Mouse (Mus musculus) T-cell, adult 2 months (primary cell): Measurements from ENCODE around the gene Azi2.

ENCODE experiments used
- DNase-seq: peaks from one replicate; pipeline ENCODE4 v3.0.0; 2022; ENCODE audit warnings: low spot score

Azi2 gene

DNA sequence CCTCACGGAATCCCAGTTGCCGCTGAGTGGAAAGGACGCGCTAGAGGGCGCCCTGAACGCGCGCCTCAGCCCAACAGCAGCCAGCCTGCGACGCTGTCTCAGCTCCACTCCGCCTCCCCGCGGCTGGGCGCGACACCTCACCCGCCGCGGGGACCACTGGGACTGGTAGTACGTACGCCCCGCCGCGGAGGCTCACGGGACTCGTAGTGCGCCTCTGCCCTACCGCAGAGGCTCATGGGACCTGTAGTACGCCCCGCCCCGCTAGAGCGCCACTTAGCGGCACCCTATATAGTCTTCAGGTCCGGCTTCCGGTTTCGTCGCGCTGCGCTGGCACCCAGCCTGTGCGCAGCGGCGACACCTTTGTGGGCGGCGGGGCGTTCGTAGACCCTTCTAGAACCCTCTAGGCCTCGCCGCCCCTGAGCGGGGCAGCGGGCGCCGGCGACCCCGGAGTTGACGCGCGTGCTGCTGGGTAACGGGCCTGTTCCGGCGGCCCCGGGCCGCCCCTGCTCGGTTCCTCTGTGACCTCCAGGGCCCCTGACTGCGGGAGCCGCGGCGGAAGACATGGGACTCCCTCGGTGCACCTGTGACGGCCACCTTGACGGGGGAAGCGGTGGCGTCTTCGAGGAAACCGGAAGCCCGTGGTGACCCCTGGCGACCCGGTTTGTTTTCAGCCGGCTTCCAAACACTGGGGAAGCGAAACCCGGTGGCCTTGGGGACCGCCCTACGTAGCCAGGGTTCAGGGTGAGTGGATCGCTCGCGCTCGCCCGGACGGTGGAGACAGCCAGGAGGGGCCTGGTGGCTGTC, at the start of gene Azi2:
Gene Azi2, plus strand, starts transcription at position 282 of the 804 bp plus-strand sequence.
- peak; percentile 99 for DNase-seq

DNA sequence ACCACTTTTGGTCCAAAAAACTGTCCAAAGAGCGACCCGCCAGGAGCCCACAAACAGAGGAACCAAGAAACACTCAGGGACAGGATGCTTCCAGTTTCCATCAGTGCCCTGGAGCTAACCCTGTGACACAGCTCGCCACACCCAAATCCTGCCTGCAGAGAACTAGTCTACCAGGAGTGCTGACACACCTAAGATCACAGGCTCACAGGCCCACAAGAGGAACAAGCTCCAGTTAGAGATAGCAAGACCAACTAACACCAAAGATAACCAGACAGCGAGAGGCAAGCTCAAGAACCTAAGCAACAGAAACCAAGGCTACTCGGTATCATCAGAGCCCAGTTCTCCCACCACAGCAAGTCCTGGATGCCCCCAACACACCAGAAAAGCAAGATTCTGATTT, 43.7 kb upstream of the Azi2 start:
- DNase-seq: no peak

GRCm38 (mm10) chr9:118001488-118001887, 38.8 kb upstream of the Azi2 start:
- no peak for DNase-seq

- DNase-seq: no peak
Observed at GRCm38 (mm10) chr9:118003218-118003886, 36.9 kb upstream of the Azi2 start.

GRCm38 (mm10) chr9:118003937-118004336, 36.4 kb upstream of the Azi2 start:
- no peak for DNase-seq

GRCm38 (mm10) chr9:118012928-118013327, 27.4 kb upstream of the Azi2 start:
- DNase-seq: no peak

GRCm38 (mm10) chr9:118024966-118025365, 15.3 kb upstream of the Azi2 start:
- DNase-seq: no peak

GRCm38 (mm10) chr9:118029490-118029889, 10.8 kb upstream of the Azi2 start:
- no peak for DNase-seq

DNA sequence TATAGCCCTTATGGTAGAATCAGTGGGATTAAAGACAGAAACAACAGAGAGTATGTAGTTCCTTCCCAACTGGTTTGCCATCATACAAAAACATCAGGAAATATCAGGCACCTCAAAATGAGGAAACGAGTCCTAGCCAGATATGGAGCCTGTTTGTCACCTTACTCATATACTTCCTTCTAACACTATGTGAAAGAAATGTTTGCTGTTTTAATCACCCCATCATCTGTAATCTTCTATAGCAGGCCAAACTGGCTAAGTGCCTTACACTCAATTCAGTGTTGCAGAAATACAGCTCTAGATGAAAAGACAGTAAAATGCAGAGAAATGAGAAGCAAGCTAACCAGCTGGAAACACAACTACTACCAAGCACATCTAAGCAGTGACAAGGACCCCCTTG, 10.0 kb upstream of the Azi2 start:
- no peak for DNase-seq

DNA sequence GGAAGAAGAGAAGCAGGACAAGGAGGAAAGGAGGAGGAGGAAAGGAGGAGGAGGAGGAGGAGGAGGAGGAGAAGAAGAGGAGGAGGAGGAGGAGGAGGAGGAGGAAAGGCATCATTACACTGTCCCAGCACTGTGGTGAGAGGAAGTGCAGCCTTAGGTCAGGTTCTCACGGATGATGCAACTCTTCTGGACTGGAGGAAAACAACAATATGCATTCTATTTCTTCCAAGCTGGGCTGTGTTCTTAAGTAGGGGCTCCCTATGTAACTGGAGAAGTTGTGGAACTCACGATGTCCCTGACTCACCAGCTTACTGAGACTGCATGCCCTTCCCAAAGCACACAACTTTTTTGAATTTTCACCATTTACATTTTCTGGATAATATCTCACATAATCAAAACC, 8.6 kb upstream of the Azi2 start:
- no peak for DNase-seq

DNA sequence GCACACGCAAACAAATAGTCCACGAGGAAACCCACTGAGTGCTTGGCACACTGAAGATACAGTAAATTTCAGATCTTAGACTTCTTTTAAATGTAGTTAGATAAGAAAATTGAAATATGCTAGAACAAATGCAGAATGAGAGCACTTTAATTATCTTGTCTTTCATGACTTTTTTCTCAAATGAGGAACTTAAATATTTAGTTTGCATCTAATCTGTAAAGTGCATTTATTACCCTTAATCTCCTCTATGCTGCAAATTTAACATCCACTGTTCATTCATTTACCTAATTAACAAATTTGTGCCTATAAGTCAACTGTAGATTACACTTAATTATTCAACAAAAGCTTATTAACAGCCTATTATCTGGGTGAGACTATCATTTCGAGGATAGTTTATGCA, 5.3 kb upstream of the Azi2 start:
- DNase-seq: no peak

DNA sequence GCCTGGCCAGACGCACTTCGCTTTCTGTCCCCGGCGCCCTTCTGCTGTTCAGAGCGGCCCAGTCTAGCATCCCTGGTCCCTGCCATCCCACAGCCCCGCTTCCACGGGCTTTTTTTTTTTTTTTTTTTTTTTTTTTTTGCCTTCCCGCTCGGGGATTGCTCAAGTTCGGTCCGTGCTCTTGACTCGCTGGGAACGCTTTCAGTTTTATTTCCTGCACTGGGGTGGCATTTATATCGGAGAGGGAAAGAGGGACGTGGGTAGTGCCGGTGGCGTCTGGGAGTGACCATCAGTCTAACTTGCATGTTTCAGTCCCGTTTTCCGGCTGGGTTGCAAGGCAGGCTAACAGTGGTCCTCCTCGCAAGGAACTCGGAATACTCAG, 712 bp downstream of the Azi2 start:
- no peak for DNase-seq

- no peak for DNase-seq
Observed at GRCm38 (mm10) chr9:118041646-118042045, 1.3 kb downstream of the Azi2 start.

DNA sequence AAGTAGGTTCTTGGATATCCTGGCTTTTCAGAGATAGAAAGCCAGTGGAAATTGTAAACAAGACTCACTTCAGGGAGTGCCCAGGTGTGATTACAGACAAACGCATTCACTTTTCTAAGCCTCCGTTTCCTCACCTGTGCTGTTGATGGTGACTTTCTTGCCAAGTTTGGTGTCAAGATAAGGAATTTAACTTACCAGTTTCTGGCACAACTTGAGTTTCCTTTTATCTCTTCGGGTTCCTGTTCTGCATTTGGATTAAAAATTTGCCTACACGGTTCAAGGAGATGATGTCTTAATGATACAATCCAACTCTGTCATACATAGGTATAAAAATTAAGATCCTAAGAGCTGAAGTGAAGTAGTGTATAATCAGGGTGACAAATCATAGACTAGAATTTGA, 2.4 kb downstream of the Azi2 start:
- no peak for DNase-seq

- no peak for DNase-seq
Observed at GRCm38 (mm10) chr9:118043581-118043980, 3.3 kb downstream of the Azi2 start.

GRCm38 (mm10) chr9:118045011-118045533, 4.8 kb downstream of the Azi2 start:
- no peak for DNase-seq

DNA sequence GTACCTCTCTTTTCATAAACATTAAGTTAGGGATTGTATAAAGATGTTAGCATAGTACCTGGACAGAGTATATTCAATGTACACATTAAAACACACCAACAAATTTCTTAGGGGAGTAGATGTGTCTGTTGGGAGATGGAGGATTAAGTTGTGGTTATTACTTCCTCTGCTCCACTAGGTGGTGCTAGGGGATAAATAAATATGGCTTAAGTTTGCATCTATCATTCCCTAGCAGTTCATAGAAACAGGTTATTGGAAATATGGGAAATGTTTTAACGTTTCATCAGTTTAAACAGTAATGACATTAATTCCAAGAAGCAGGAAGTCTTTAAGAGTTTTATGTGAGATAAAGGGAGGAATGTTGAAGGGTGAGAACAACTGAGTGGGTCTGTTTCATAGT, 13.0 kb downstream of the Azi2 start:
- no peak for DNase-seq

- DNase-seq: no peak
Observed at GRCm38 (mm10) chr9:118059101-118059500, 18.8 kb downstream of the Azi2 start.

DNA sequence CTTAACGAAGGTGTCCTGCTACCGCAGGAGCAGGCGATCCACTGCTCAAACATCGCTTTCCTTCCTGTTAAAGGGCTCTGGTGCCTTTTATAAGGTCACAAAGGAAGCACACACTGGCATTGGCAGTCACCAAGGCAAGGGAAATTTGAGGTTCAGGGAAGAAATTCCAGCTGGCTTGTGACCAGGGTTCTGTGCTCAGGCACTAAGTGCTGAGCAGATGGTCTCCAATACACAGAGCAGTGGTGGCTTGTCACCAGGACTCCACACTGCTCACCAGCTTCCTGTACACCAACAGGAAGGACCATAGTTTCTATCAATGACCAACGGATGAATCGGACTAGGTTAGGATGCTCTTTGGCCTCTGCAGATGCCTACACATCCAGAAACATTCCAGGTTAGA, 30.1 kb downstream of the Azi2 start:
- no peak for DNase-seq

- DNase-seq: no peak
Observed at GRCm38 (mm10) chr9:118071337-118071736, 31.0 kb downstream of the Azi2 start.

DNA sequence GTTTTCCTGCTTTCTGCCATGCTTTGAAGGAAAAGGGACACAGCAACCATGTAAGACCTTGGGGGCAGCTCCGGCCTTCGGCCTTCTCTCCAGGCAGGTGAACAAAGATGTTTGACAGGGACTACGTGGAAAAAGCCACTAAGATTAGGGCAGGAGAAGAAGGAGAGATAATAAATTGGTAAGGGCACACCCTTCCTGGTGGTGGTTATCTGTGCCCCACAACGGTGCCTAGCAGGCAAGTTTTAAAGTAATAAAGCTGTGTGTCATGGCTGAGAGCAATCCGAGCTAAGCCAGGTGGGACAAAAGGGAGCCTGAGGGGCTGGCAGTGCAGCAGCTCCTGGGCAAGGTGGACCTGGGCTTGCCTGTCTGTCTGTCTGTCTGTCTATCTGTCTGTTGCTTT, 31.8 kb downstream of the Azi2 start:
- no peak for DNase-seq

DNA sequence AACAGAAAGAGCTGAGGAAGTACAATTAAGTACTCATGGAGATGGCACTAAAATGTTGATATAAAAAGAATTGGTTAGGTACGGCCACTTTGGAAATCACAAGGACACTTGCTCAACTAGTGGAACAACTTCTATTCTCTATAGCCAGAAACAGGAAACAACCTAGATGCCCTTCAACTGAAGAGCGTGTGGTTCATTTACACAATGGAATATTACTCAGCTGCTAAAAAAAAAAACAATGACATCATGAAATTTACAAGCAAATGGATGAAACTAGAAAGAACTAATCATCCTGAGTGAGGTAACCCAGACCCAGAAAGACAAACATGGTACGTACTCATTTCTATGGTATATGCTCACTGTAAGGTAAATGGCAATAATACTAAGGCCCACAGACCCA, 33.1 kb downstream of the Azi2 start:
- no peak for DNase-seq
